Mouse (Mus musculus) heart, embryonic 11.5 days (tissue): Measurements from ENCODE around the gene Krt10. TPM values are rescaled to one million over a fixed set of nuclear protein-coding genes. Genes with fewer than 3 reads are reported as not detected.

ENCODE experiments used
- ATAC-seq: fragments of 200-750 bp; cut with Nextera tagmentation; replicated peaks from 2 replicates; pipeline ENCODE4 v1.8.0; 2017; ENCODE audit warnings: moderate library complexity; ENCODE audit not compliant: insufficient number of reproducible peaks, low FRiP score, low TSS enrichment
- H3K27ac ChIP-seq: fragments of 300-500 bp; sonication (generic); 2 replicates; pipeline ENCODE4 v1.5.1; 2014; ENCODE audit warnings: mild to moderate bottlenecking, low read depth, low read length
- H3K27me3 ChIP-seq: fragments of 300-500 bp; sonication (generic); 2 replicates; pipeline ENCODE4 v1.6.1; 2014; ENCODE audit warnings: mild to moderate bottlenecking, low read length, mixed read lengths; ENCODE audit not compliant: control insufficient read depth, insufficient read depth
- H3K36me3 ChIP-seq: fragments of 300-500 bp; sonication (generic); 2 replicates; pipeline ENCODE4 v1.6.1; 2014; ENCODE audit warnings: mild to moderate bottlenecking, low read length, moderate library complexity, mixed read lengths; ENCODE audit not compliant: control insufficient read depth, insufficient read depth
- H3K4me1 ChIP-seq: fragments of 300-500 bp; sonication (generic); 2 replicates; pipeline ENCODE4 v1.6.1; 2014; ENCODE audit warnings: low read length; ENCODE audit not compliant: control insufficient read depth, insufficient read depth
- H3K4me2 ChIP-seq: fragments of 300-500 bp; sonication (generic); 2 replicates; pipeline ENCODE4 v1.6.1; 2014; ENCODE audit warnings: mild to moderate bottlenecking, moderate library complexity
- H3K4me3 ChIP-seq: fragments of 300-500 bp; sonication (generic); 2 replicates; pipeline ENCODE4 v1.5.1; 2014; ENCODE audit warnings: low read depth, low read length
- H3K9ac ChIP-seq: fragments of 300-500 bp; sonication (generic); 2 replicates; pipeline ENCODE4 v1.6.1; 2014; ENCODE audit warnings: mild to moderate bottlenecking, low read depth, low read length, moderate library complexity
- H3K9me3 ChIP-seq: fragments of 300-500 bp; sonication (generic); replicated peaks from 2 replicates; pipeline ENCODE4 v1.6.1; 2016; ENCODE audit warnings: low read length; ENCODE audit not compliant: control insufficient read depth
- WGBS: fragments of 180-500 bp; shearing (Covaris S2); extraction: QIAGEN DNeasy Blood & Tissue Kit; methylation state at CpG from one replicate; pipeline ENCODE4 v1.1.7; 2014; ENCODE audit not compliant: insufficient replicate concordance; 5-methylcytosine and 5-hydroxymethylcytosine counted together
- polyA plus RNA-seq: library from polyadenylated mRNA; unstranded; fragments of >200 nt; fragmentation: Nextera tagmentation; extraction: Ambion mirVana; gene quantifications from 2 replicates; pipeline ENCODE4 v1.2.1, GENCODE M21; 2014

Gene Krt10
- polyA plus RNA-seq, 1 experiment from 2014 or later, result 14.9 TPM

DNA sequence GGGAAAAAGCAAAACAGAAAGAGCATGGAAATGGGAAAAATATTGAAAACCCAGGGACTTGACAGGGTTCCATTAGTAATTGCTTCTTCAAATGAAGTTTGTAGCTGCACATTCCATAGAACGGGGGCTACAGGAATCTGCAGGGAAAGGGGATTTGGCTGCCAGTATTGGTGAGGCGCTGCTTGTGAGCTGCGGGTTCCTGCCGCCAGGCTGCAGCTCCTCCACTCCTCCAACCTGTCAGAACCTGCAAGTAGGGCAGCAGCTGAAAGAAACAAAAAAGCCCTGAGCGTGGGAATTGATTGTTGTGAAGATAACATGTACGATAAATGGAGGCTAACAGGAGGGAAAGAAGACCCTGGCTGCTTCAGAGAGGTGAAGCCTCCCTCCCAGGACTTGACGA, 1.7 kb upstream of the Krt10 start:
- no peak overlapping the region for H3K27ac ChIP-seq
- ATAC-seq, result no peak
- WGBS, result 68% methylated on average over 7 of the region's 7 CpGs
- no peak overlapping the region for H3K4me2 ChIP-seq
- H3K27me3 ChIP-seq, result no peaks in the 10 kb centered on the region
- H3K9me3 ChIP-seq, result no peaks in the 10 kb centered on the region
- H3K4me3 ChIP-seq, result no peak overlapping the region
- no peak overlapping the region for H3K9ac ChIP-seq
- no peaks in the 10 kb centered on the region for H3K4me1 ChIP-seq
- no peaks in the 10 kb centered on the region for H3K36me3 ChIP-seq

DNA sequence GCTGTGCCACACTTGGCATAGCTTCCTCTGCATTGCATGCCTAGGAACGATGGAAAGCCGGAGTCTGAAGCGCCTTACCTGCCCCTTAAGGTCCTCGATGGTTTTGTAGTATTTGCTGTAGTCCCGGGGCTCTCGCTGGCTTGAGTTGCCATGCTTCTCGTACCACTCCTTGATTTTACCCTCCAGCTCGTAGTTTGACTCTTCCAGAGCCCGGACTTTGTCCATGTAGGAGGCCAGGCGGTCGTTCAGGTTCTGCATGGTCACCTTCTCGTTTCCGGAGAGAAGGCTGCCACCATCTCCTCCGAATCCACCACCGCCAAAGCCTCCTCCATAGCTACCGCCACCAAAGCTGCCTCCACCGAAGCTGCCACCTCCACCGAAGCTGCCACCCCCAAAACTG, 503 bp downstream of the Krt10 start:
- Histone ChIP-seq H3K27me3 (0 out of 2 replicates have a peak, but pooled peaks cover under 1% of the 10 kb centered on the region), H3K9ac (no peak overlapping the region), H3K4me3 (no peak overlapping the region), H3K9me3 (no peaks in the 10 kb centered on the region), H3K4me1 (no peaks in the 10 kb centered on the region), H3K4me2 (no peak overlapping the region), H3K36me3 (no peaks in the 10 kb centered on the region), H3K27ac (no peak overlapping the region)
- ATAC-seq, result no peak
- 88% methylated on average over 18 of the region's 18 CpGs for WGBS

DNA sequence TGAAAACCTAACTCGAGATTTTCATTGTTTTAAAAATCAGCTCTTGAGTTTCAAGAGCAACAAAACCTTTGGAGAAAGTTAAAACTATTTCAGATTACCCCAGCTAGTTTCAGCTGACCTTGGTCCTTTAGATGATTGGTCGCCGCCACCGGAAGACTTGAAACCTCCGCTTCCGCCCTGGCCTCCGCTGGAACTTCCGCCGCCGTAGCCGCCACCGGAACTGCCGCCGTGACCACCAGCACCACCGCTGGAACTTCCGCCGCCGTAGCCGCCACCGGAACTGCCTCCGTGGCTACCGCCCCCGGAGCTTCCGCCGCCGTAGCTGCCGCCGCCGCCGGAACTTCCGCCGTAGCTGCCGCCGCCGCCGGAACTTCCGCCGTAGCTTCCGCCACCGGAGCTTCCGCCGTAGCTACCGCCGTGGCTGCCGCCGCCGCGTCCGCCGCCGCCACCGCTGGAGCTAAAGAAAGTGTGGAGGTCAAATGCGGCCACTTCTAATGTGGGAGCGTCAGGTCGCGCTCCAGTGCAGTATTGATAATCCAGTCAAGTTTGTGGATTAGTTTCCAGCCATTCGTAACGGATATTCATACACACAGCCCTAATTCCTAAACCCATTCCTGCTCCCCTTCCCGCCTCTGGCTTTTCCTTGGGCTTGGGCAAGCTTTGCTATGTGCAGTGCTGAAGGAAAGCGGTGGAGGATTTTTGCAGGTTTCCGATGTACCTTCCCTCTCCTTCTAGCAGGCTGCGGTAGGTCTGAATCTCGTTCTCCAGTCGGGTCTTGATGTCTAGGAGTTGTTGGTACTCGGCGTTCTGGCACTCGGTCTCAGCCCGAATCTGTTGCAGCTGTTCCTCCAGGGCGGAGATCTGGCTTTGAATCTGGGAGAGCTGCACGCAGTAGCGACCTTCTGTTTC, 3.1 kb downstream of the Krt10 start:
- WGBS, result 3% methylated on average over 64 of the region's 71 CpGs
- H3K4me3 ChIP-seq, result peak overlapping the region; percentile 66
- peaks cover 9% of the 10 kb centered on the region; the same call in 1 of the 2 replicates for H3K27me3 ChIP-seq
- H3K9me3 ChIP-seq, result no peaks in the 10 kb centered on the region
- ATAC-seq, result peak; percentile 78
- peak overlapping the region; percentile 74 for H3K4me2 ChIP-seq
- no peaks in the 10 kb centered on the region for H3K36me3 ChIP-seq
- H3K9ac ChIP-seq, result peak overlapping the region; percentile 84
- peak overlapping the region; percentile 95 for H3K27ac ChIP-seq
- no peaks in the 10 kb centered on the region for H3K4me1 ChIP-seq

DNA sequence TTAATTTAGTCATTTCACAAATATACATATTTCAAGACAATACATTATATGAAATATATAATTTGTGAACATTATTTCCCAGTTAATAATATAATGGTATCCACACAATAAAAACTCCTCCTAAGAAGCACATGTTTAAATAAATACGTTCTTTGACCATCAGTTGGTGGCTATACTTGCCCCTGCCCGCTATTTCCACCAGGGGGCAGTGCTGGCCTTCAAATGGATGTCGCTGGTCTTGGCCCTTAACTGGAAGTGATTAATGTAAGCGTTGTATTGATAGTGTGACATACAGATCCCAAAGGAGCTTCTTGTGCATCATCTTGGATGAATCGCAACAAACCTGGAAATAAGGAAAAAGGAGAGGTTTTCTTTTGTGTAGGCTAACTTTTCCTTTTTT, 9.6 kb downstream of the Krt10 start:
- 21% methylated on average over 5 of the region's 5 CpGs for WGBS
- H3K27me3 ChIP-seq, result peaks cover 9% of the 10 kb centered on the region
- H3K4me1 ChIP-seq, result no peaks in the 10 kb centered on the region
- no peaks in the 10 kb centered on the region for H3K36me3 ChIP-seq
- no peak overlapping the region for H3K27ac ChIP-seq
- no peak overlapping the region for H3K4me2 ChIP-seq
- no peak overlapping the region for H3K9ac ChIP-seq
- no peak for ATAC-seq
- H3K9me3 ChIP-seq, result no peaks in the 10 kb centered on the region
- no peak overlapping the region for H3K4me3 ChIP-seq

- no peak for ATAC-seq
- Histone ChIP-seq H3K4me1 (no peaks in the 10 kb centered on the region), H3K9me3 (no peaks in the 10 kb centered on the region), H3K27ac (no peak within 1 kb of the TSS), H3K4me3 (no peak within 1 kb of the TSS), H3K4me2 (no peak within 1 kb of the TSS), H3K27me3 (no peaks in the 10 kb centered on the region; the same call in 1 of the 2 replicates), H3K36me3 (no peaks in the 10 kb centered on the region), H3K9ac (no peak within 1 kb of the TSS)
- WGBS, result 79% methylated on average over 13 of the region's 13 CpGs
Observed at GRCm38 (mm10) chr11:99374803-99375202, 14.4 kb downstream of the Krt10 start, which contains the start of gene Krt28. Gene Krt28 (minus strand): TSS chr11:99374903.

- no peaks in the 10 kb centered on the region for H3K9me3 ChIP-seq
- no peak for ATAC-seq
- no peak overlapping the region for H3K27ac ChIP-seq
- H3K27me3 ChIP-seq, result peaks cover 5% of the 10 kb centered on the region; the same call in 1 of the 2 replicates
- H3K4me2 ChIP-seq, result no peak overlapping the region
- no peak overlapping the region for H3K4me3 ChIP-seq
- no peak overlapping the region for H3K9ac ChIP-seq
- H3K4me1 ChIP-seq, result no peaks in the 10 kb centered on the region
- H3K36me3 ChIP-seq, result no peaks in the 10 kb centered on the region
- 81% methylated on average over 8 of the region's 8 CpGs for WGBS
Observed at GRCm38 (mm10) chr11:99369853-99370451, 19.2 kb downstream of the Krt10 start.

GRCm38 (mm10) chr11:99369229-99369628, 19.9 kb downstream of the Krt10 start:
- Histone ChIP-seq H3K4me1 (no peaks in the 10 kb centered on the region), H3K36me3 (no peaks in the 10 kb centered on the region), H3K9ac (no peak overlapping the region), H3K4me2 (no peak overlapping the region), H3K27ac (no peak overlapping the region), H3K27me3 (peaks cover 5% of the 10 kb centered on the region; the same call in 1 of the 2 replicates), H3K9me3 (no peaks in the 10 kb centered on the region), H3K4me3 (no peak overlapping the region)
- ATAC-seq, result no peak
- 8% methylated on average over 3 of the region's 3 CpGs for WGBS

- Histone ChIP-seq H3K36me3 (no peaks in the 10 kb centered on the region), H3K9me3 (no peaks in the 10 kb centered on the region), H3K27me3 (peaks cover 5% of the 10 kb centered on the region; the same call in 1 of the 2 replicates), H3K4me3 (no peak overlapping the region), H3K4me1 (no peaks in the 10 kb centered on the region), H3K9ac (no peak overlapping the region), H3K4me2 (no peak overlapping the region), H3K27ac (no peak overlapping the region)
- 40% methylated on average over 10 of the region's 10 CpGs for WGBS
- ATAC-seq, result no peak
Observed at GRCm38 (mm10) chr11:99366791-99367190, 22.4 kb downstream of the Krt10 start.
